Mouse (Mus musculus) left cerebral cortex, adult 2 months (tissue): ENCODE measurements around the gene Fam20c. TPM values are rescaled to one million over a fixed set of nuclear protein-coding genes. Genes with fewer than 3 reads are reported as not detected.

Experiments used
- DNase-seq, 2 experiments: peaks; one replicate each; pipeline ENCODE4 v3.0.0; 2021 to 2022; ENCODE audit warnings: low spot score in 2 of 2, mixed read lengths in 1 of 2; ENCODE audit errors: extremely low spot score in 1 of 2
- H3K27ac ChIP-seq: fragments of 200-600 bp; 2 replicates; pipeline ENCODE4 v1.8.1; 2022
- H3K4me3 ChIP-seq: fragments of 200-600 bp; 2 replicates; pipeline ENCODE4 v1.8.1; 2022
- CTCF ChIP-seq: fragments of 200-600 bp; IDR thresholded peaks from 2 replicates; pipeline ENCODE4 v1.8.1; 2022; ENCODE audit warnings: antibody characterized with exemption, mild to moderate bottlenecking, moderate library complexity
- intact Hi-C: fragments of 180-260 bp; cut with DNase I; formaldehyde crosslinking; loops from one replicate; pipeline ENCODE4 v1.15.1; 2025
- long read RNA-seq, 2 experiments: library from polyadenylated mRNA; stranded (forward); transcript quantifications; one replicate each; pipeline ENCODE4 v2.0.0; 2021; ENCODE audit warnings: borderline mapping rate in 2 of 2
- total RNA-seq, 2 experiments: library from RNA; stranded (reverse); gene quantifications; 2 replicates each; pipeline ENCODE4 v1.2.3; 2021

The Fam20c gene
- 10 to 100 TPM; 33.2 to 37.4 TPM for total RNA-seq
- long read RNA-seq, experiment 1, transcript Fam20c-201 (10 exons, 3,582 nt) = major isoform, 134 of 137 reads
- long read RNA-seq, experiment 1, partial matches to known transcripts = 1 of 137 reads
- long read RNA-seq, experiment 1, other reads (novel, unspliced or antisense) = 1 of 137 reads
- long read RNA-seq, experiment 2, transcript Fam20c-201 (10 exons, 3,582 nt) = major isoform, 78 of 86 reads
- long read RNA-seq, experiment 2, partial matches to known transcripts = 4 of 86 reads
- long read RNA-seq, experiment 2, other reads (novel, unspliced or antisense) = 3 of 86 reads

DNA sequence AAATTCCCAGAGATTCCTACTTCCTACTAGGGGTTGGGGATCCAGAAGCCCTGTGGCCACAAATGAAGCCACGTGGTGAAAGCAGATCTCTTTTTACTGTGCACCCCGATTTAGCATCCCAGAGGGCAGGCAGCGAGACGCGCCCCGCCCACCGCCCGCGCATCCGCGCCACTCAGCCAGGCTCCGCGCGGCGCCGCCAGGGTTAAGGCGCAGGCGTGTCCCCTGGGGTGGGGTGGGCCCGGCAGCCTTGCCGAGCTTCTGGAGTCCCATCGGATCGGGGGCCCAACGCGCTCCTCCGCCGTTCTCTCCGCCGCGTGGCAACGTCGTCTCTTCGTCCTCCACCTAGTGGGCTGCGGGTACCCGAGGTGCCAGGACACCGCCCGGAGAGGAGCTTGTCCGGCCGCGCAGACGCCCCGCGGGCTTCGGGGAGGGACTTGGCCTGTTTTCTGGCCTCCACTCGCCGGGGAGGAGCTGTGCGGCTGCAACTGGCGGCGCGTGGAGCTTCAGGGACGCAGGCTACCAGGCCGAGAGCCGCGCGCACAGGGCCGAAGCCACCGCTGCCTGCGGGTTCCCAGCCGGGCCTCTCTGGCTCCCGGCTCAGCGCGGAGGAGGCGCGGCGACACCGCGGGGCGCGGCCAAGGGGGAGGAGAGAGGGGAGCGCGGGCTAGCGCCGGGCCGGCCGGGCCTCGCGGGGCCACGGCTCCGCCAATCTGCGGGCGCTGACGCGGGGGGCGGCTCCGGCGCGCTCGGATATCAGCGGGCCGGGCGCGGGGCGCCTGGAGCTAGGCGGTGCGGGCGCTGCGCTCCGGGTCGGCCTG is at the start of gene Fam20c:
Gene Fam20c, plus strand, starts transcription at position 212 of the 818 bp plus-strand sequence.
- no peak; the same call in 1 of the 2 replicates for TF ChIP-seq CTCF
- DNase-seq = peak; percentile 80 to 83
- intact Hi-C loops = no loop called here
- H3K4me3 ChIP-seq = peak within 1 kb of the TSS; percentile 86
- H3K27ac ChIP-seq = peak within 1 kb of the TSS; percentile 91

DNA sequence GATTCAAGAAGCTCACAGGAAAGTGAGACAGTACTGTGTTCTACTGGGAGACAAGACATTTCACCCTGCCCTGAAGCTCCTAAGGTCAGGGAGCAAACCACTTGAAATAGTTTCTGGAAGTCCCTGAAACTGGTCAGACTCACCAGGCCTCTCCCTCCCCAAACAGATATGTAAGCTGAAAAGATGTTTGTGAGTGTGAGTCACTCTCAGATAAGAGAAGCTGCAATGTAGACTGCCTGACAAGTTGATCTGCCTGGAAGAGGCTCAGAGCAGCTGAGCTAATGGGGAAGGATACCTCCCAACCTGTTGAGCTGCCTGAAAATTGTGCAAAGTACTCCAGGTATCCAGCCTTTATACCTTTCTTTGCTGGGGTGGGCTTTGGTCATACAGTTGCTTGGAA is 46.9 kb upstream of the Fam20c start:
- Histone ChIP-seq H3K27ac (no peak overlapping the region), H3K4me3 (no peak overlapping the region)
- TF ChIP-seq CTCF = no peak
- intact Hi-C loops = no loop called here
- DNase-seq = no peak

DNA sequence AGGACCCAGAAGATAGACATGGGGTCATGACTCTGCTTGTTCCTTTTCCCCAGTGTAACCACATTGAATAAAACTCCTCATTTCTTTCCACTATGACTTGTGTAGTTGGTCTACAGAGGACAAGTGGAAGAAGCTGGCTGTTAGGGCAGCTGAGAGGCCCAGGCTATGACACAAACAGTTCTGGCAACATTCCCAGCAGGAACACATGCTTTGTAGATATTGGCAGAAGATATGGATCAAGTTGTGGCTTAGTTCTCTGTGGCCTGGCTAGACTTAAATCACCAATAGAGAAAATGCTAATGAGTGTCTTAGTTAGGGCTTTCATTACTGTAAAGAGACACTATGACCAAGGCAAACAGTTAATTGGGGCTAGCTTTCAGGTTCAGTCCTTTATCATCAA is 45.7 kb upstream of the Fam20c start:
- TF ChIP-seq CTCF = no peak
- Histone ChIP-seq H3K4me3 (no peak overlapping the region), H3K27ac (no peak overlapping the region)
- intact Hi-C loops = no loop called here
- DNase-seq = no peak

DNA sequence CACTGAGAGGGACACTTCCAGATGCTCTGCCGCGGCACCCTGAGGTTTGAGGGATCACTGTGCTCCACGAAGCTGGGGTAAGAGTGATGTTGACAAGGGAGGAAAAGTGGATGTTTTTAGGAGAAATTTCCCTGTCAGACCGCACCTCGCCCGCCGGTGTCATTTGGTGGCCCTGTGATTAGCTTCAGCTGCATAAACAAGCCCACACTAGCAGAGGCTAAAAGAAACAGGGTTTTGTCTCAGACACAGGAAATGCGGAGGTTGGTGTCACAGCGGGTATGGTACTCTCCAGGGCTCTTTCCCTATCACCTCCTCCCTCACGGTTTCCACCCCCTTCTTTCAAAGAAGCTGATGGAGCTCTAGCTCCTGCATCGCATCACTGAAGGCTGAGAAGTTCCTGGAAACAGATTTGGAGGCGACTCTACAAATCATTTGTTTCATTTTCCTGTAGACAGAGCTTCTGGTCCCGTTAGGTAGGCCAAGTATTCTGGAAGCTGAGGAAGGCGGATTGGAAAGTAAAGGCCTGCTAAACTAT is 38.7 kb upstream of the Fam20c start:
- Histone ChIP-seq H3K27ac (no peak overlapping the region), H3K4me3 (no peak overlapping the region)
- intact Hi-C loops = no loop called here
- no peak for TF ChIP-seq CTCF
- peak in 1 of 2 experiments; percentile 9 for DNase-seq

DNA sequence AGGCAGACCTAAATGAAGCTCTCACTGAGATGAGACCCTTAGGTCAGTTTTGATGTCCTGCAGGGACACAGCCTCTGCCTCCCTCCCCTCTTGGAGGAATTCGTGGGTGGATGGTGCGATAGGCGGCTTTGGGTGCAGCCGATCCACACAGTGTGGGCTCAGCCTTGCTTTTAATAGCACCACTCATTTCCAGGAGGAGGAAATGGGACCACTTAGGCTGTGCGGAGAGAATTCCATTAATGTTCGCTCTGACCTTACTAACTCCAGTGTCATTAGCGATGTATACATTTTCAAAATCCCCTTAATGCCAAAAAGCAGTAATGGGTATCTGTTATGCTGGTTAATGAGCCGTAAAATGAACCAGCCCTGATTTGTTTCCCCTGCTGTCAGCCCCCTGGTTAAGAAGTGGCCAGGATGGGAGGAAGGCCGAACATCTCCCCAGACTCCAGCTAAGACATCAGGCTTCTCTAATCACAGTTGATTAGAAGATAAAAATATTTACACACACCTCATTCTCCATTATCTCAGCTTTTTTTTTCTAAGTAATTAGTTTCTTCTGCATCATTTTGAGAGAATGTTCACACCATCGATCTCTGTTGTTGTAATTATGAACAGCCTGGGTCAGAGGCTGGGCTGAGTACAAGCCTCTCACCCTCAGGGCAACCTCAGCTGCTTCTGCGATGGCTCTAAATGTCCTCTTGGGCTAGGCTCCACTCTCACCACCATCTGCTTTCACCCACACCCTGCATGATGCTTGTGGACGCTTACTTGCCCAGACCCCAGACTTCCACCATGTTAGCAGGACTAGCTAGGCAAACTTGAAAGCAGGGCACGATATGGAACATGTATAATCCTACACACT is 33.8 kb upstream of the Fam20c start:
- Histone ChIP-seq H3K27ac (no peak overlapping the region), H3K4me3 (no peak overlapping the region)
- no peak for TF ChIP-seq CTCF
- intact Hi-C loops = no loop called here
- no peak for DNase-seq

DNA sequence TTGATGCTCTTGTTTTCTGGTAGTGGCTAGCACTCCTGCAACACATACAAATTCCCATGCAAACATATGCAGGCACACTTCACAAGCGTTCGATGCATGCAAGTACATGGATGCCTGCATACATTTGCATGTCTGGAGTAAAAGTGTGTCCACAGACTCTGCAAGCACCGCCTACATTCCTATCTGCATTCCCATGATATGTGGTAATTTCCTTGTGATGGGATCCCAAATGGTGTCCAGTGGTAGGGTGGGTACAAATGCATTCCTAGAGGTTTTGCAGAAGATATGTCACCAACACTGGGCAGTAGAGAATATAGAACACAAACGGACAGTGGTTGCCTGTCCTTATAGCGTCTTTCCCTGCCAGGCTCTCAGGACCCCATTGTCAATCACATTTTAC is 29.9 kb upstream of the Fam20c start:
- no peak for TF ChIP-seq CTCF
- no peak for DNase-seq
- intact Hi-C loops = no loop called here
- Histone ChIP-seq H3K27ac (no peak overlapping the region), H3K4me3 (no peak overlapping the region)

DNA sequence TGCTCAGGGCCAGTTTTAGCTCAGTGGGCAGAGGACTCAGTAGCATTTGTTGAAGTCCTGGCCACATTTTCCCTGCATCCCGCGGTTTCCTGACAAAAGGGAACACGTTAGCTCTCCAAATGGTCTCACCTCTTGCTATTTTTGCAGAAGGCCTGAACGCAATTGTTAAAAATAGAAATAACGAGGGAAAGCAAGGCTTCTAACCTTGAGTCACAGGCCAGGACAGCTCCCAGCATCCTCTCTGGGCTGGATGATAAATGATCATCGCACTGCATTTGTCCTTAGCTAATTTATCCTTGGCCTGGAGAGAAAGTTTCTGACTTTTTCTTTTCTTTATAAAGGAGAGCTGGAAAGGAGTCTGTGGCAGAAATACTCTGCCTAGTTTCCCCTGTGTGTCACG is 29.2 kb upstream of the Fam20c start:
- no peak for DNase-seq
- Histone ChIP-seq H3K4me3 (no peak overlapping the region), H3K27ac (no peak overlapping the region)
- intact Hi-C loops = no loop called here
- no peak for TF ChIP-seq CTCF

DNA sequence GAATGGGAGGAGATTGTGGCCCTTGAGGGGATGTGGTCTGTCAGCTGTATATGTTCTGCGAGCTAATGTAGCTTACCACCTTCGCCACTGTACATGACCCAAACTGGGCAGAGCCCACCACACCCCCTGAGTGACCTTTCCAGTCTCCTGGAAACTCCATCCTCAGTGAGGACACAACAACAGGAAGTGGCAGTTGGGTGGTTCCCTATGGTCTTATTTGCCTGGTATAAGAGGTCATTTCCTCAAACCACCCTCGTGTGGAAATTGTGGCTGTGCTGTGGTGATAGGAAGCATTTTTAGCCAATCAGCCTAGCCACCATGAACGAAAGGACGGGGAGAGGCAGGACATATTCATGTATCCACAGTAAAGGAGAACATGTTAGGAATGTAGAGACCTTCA is 23.5 kb upstream of the Fam20c start:
- no peak overlapping the region for H3K4me3 ChIP-seq
- no peak overlapping the region for H3K27ac ChIP-seq
- intact Hi-C loops = no loop called here
- no peak for TF ChIP-seq CTCF
- DNase-seq = no peak

DNA sequence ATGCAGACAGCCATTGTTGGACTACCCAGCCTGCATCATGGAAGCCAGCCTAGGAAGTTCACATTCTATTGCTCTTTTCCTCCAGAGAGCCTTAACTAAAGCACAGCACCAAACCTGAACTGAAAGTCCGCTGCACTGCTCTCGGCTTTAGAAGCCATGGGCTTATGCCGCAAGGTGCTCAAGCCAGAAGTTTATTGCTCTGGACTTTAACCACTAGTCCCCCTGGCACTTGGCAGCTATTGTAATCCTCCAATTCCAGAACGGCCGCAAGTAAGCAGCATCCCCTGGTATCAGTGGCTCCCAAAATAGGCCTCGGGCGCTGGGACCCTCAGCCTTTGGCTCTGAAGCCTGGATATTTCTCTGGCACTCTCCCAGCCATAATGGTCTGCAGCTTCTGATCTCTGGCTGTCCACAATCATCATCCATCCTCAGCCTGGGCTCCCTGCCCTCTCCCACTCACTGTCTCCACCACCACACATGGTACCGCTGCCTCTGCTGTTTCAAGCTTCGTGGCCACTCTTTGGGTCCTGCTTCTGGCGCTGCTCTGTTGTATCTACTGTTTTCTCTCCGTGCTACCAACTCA is 20.9 kb upstream of the Fam20c start:
- no peak overlapping the region for H3K27ac ChIP-seq
- H3K4me3 ChIP-seq = no peak overlapping the region
- no peak for DNase-seq
- intact Hi-C loops = no loop called here
- no peak for TF ChIP-seq CTCF

DNA sequence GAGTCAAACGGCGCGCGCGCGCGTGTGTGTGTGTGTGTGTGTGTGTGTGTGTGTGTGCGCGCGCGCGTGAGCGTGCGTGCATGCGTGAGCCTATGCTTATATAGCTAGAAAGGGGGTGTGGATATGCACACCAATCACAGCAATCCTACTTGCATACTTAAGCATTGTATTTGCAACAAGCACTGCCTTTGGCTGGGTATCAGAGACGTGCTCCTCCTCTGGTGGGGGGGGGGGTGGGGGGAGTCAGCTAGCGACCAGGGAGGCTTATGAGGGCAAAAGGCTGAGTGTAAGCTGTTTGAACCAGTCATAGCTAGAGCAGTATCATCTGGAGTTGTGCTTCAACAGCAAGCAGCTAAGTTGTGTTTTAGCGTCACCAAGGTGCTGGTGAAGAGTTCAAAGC is 20.3 kb upstream of the Fam20c start:
- intact Hi-C loops = no loop called here
- no peak for DNase-seq

DNA sequence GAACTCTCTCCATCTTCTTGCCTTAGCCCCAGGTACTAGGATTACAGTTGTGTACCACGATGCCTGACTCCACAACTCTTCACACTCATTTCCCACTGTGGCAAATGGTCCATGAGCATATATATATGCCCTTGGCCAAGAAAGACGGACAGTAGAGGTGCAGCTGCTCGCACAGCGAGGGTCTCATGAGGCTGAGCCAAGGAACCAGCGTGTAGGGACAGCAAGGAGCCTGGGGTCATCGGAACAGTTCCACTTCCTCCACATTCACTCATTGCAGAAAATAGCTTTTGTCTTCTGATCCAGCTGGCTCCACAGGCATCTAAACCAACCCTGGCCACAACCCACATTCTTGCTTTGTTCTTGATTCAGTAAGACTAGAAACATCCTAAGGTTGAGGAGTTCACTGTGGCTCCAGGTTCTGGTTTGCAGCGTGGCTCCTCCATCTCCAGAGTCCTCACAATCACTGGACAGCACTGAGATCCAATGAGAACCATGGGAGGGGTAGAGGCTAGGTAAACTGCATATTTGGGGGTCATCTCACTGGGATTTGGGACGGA is 19.0 kb upstream of the Fam20c start:
- intact Hi-C loops = no loop called here
- no peak for DNase-seq
- Histone ChIP-seq H3K4me3 (no peak overlapping the region), H3K27ac (no peak overlapping the region)
- no peak for TF ChIP-seq CTCF

More for the DNA sequence above, 20.3 kb upstream of the Fam20c start:
- Histone ChIP-seq H3K27ac (no peak overlapping the region), H3K4me3 (no peak overlapping the region)
- no peak for TF ChIP-seq CTCF
